Mouse (Mus musculus) inflammation-experienced regulatory T-cells, adult 6 months (primary cell): ENCODE data around the gene Ccdc155. TPM values are rescaled to one million over a fixed set of nuclear protein-coding genes. Genes with fewer than 3 reads are reported as not detected.
A peak's percentile ranks its signal among the peaks of the same experiment; 100 is the strongest.
"Not testable (repeated sequence)": the region's sequence is repeated elsewhere in the genome, so short reads cannot be mapped to it uniquely, and the experiment has no call there.

Source experiments
- ATAC-seq: one replicate; pipeline ENCODE4 v1.8.0; 2017
- polyA plus RNA-seq, 3 experiments: library from polyadenylated mRNA; unstranded; fragments of 100-300 nt; shearing (Covaris generic); gene quantifications; one replicate each; pipeline ENCODE4 v1.2.1; 2017

Gene Ccdc155
- polyA plus RNA-seq, 3 experiments from 2014 or later, result 0.24 TPM; not detected in 2

GRCm38 (mm10) chr7:45162996-45163615, 41.6 kb downstream of the Ccdc155 start:
- no peak for ATAC-seq

- no peak for ATAC-seq
These were observed 42.1 kb downstream of the Ccdc155 start for GRCm38 (mm10) chr7:45162551-45162950.

GRCm38 (mm10) chr7:45161612-45162473, 42.8 kb downstream of the Ccdc155 start:
- ATAC-seq, result peak; percentile 96

- ATAC-seq, result no peak
These were observed 43.8 kb downstream of the Ccdc155 start for GRCm38 (mm10) chr7:45160866-45161265.

GRCm38 (mm10) chr7:45160316-45160800, 44.3 kb downstream of the Ccdc155 start:
- ATAC-seq, result no peak

GRCm38 (mm10) chr7:45158991-45159390, 45.7 kb downstream of the Ccdc155 start:
- ATAC-seq, result no peak

GRCm38 (mm10) chr7:45157459-45157858, 47.2 kb downstream of the Ccdc155 start:
- ATAC-seq, result no peak

- no peak for ATAC-seq
These were observed 48.5 kb downstream of the Ccdc155 start for GRCm38 (mm10) chr7:45156206-45156605.

- no peak for ATAC-seq
These were observed 49.1 kb downstream of the Ccdc155 start for GRCm38 (mm10) chr7:45155590-45155989.

- no peak for ATAC-seq
These were observed 49.6 kb downstream of the Ccdc155 start for GRCm38 (mm10) chr7:45154993-45155514.

GRCm38 (mm10) chr7:45154096-45154992, 50.3 kb downstream of the Ccdc155 start, which contains the start of the genes Pih1d1 and Aldh16a1:
Gene Pih1d1 (plus strand): TSS chr7:45154303.
Gene Aldh16a1 (minus strand): TSS chr7:45154584.
- peak; percentile 98 for ATAC-seq

- no peak for ATAC-seq
These were observed 51.1 kb downstream of the Ccdc155 start for GRCm38 (mm10) chr7:45153586-45153985.

GRCm38 (mm10) chr7:45153052-45153451, 51.6 kb downstream of the Ccdc155 start:
- ATAC-seq, result not testable (repeated sequence)

GRCm38 (mm10) chr7:45151303-45151702, 53.4 kb downstream of the Ccdc155 start:
- ATAC-seq, result no peak

GRCm38 (mm10) chr7:45150321-45150720, 54.4 kb downstream of the Ccdc155 start:
- ATAC-seq, result no peak

GRCm38 (mm10) chr7:45149545-45149944, 55.1 kb downstream of the Ccdc155 start:
- no peak for ATAC-seq

GRCm38 (mm10) chr7:45148534-45149098, 56.1 kb downstream of the Ccdc155 start:
- no peak for ATAC-seq

GRCm38 (mm10) chr7:45147899-45148298, 56.8 kb downstream of the Ccdc155 start:
- no peak for ATAC-seq

GRCm38 (mm10) chr7:45147267-45147666, 57.4 kb downstream of the Ccdc155 start:
- no peak for ATAC-seq

- ATAC-seq, result no peak
These were observed 59.2 kb downstream of the Ccdc155 start for GRCm38 (mm10) chr7:45145460-45145859.

GRCm38 (mm10) chr7:45144368-45145174, 60.1 kb downstream of the Ccdc155 start:
- no peak for ATAC-seq
